Mouse (Mus musculus): ENCODE data around the gene Med13l.

DNA sequence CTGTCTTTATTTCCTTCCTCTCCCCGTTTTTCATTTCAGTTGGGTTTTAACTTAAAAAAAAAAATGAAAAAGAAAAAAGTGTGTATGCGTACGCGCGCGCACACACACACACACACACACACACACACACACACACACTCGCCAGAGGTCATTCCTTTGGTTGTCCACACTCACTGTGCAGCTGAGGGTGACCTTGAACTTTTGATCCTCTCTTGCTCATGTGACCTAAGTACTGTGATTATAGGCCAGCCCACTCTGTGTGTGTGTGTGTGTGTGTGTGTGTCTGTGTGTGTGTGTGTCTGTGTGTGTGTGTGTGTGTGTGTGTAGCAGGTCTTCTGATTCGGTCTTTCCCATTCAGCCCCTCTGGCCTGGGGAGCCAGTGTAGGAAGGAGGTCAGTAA is 84.0 kb downstream of the Med13l start:
- TF ChIP-seq CTCF (IDR thresholded peaks at IDR 0.05; ENCODE audit: low read depth, low read length) (no peak), POLR2A (IDR thresholded peaks at IDR 0.05; ENCODE audit: extremely low read depth, insufficient read depth, low read length) (no peak)

All from liver, adult 2 months (tissue).